Mouse (Mus musculus) G1E (cell line): ENCODE data around the gene Rabif. TPM values are rescaled to one million over a fixed set of nuclear protein-coding genes. Genes with fewer than 3 reads are reported as not detected.
A peak's percentile ranks its signal among the peaks of the same experiment; 100 is the strongest.
"Not testable (repeated sequence)": the region's sequence is repeated elsewhere in the genome, so short reads cannot be mapped to it uniquely, and the experiment has no call there.

Experiments used
- ATAC-seq: 2 replicates; pipeline ENCODE4 v1.8.0; 2016; ENCODE audit warnings: mild to moderate bottlenecking; ENCODE audit not compliant: insufficient number of reproducible peaks, poor library complexity, low FRiP score, severe bottlenecking; ENCODE audit errors: extremely low read depth
- DNase-seq: peaks from one replicate; pipeline ENCODE4 v3.0.0; 2012; ENCODE audit warnings: low spot score
- H3K27me3 ChIP-seq: 2 replicates; pipeline ENCODE4 v1.6.1; 2012; ENCODE audit warnings: mild to moderate bottlenecking, low read length, inconsistent platforms; ENCODE audit not compliant: insufficient read depth
- H3K36me3 ChIP-seq: replicated peaks from 2 replicates; pipeline ENCODE3; 2012; ENCODE audit warnings: mild to moderate bottlenecking, inconsistent platforms
- H3K4me1 ChIP-seq: 2 replicates; pipeline ENCODE4 v1.6.1; 2012; ENCODE audit warnings: low read depth, low read length, inconsistent platforms, mixed read lengths; ENCODE audit not compliant: insufficient read depth
- H3K4me3 ChIP-seq: 2 replicates; pipeline ENCODE4 v1.5.1; 2012; ENCODE audit warnings: low read depth, mild to moderate bottlenecking, inconsistent platforms, low read length, moderate library complexity, mixed read lengths
- H3K9me3 ChIP-seq: replicated peaks from 2 replicates; pipeline ENCODE4 v1.6.1; 2012; ENCODE audit warnings: inconsistent platforms
- CTCF ChIP-seq: IDR thresholded peaks from 2 replicates; pipeline ENCODE4 v1.5.1; 2012; ENCODE audit warnings: low read depth, low read length, inconsistent platforms, mixed read lengths
- GATA1 ChIP-seq: IDR thresholded peaks from 2 replicates; pipeline ENCODE4 v1.6.1; 2012; ENCODE audit warnings: borderline replicate concordance, low read length, inconsistent platforms, mixed read lengths
- GATA2 ChIP-seq: IDR thresholded peaks from 2 replicates; pipeline ENCODE4 v1.6.1; 2012; ENCODE audit warnings: low read depth, low read length, inconsistent platforms, borderline replicate concordance
- POLR2AphosphoS5 ChIP-seq: IDR thresholded peaks from 2 replicates; pipeline ENCODE4 v1.6.1; 2012; ENCODE audit warnings: low read depth, low read length, inconsistent platforms; ENCODE audit not compliant: insufficient replicate concordance
- TAL1 ChIP-seq: conservative IDR thresholded peaks from 2 replicates; pipeline ENCODE4 v1.6.1; 2012; ENCODE audit warnings: low read depth, low read length, inconsistent platforms, mixed read lengths
- polyA plus RNA-seq: library from polyadenylated mRNA; stranded (reverse); fragments of >175 nt; gene quantifications from 2 replicates; pipeline ENCODE4 v1.2.3, GENCODE M21; 2012
- total RNA-seq, 2 experiments: library from RNA; stranded (forward) in 1 of 2; stranded (reverse) in 1 of 2; fragments of 200-1000 nt in 1 of 2; fragments of >200 nt in 1 of 2; fragmentation: Nextera tagmentation in 1 of 2; gene quantifications; 2 replicates each; pipeline ENCODE4 v1.2.3; 2014 to 2017

The Rabif gene
- total RNA-seq (2014; fragmentation: Nextera tagmentation) (24.7 and 27.9 TPM in 2 replicates), total RNA-seq (2017) (32.2 and 33.5 TPM in 2 replicates), polyA plus RNA-seq (9.2 and 12.8 TPM in 2 replicates)

DNA sequence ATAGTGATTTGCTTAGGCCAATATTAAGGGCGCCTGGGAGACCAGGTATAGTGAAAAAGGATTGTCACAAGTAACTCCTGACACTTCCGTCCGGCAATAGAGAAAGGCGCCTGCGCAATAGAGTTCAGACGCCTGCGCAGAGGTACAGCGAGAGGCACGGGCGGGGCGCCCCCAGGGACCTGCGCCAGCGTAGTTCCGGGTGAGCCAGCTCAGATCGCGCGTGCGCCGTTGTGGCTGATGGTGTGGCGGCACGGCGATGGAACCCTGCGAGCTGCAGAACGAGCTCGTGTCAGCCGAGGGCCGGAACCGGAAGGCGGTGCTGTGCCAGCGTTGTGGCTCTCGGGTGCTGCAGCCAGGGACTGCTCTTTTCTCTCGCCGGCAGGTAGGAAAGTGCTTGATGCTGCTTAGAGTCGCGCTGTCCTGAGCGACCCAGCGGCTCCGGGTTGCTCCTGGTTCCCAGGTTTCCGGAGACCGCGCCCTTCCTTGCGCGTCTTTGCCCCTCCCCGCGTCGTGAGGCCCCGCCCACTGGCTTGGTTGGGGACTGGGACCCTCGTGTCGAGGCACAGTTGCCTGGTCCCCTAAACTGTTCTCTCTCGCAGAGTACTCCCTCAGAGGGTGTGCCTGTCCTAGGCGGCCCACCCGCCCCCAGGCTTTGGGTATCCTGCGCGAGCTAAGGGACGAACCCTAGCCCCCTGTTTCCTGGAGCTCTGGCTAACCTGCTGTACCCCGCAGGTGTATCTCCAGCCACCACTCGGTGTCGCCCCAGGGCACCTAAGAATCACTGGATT is at the start of gene Rabif:
Gene Rabif (plus strand): TSS at position 221 of the 788 bp plus-strand sequence.
- DNase-seq: peak; percentile 97
- Histone ChIP-seq H3K4me1 (peaks cover 37% of the 10 kb centered on the region), H3K36me3 (peaks cover 61% of the 10 kb centered on the region), H3K9me3 (peaks cover 3% of the 10 kb centered on the region; the same call in 1 of the 2 replicates), H3K4me3 (peak within 1 kb of the TSS; percentile 81), H3K27me3 (no peaks in the 10 kb centered on the region)
- TF ChIP-seq GATA2 (no peak), CTCF (0 out of 2 replicates have a peak, but pooled peaks have one; percentile 4), POLR2AphosphoS5 (no peak; the same call in 1 of the 2 replicates), TAL1 (no peak), GATA1 (no peak)
- ATAC-seq: peak; percentile 91

DNA sequence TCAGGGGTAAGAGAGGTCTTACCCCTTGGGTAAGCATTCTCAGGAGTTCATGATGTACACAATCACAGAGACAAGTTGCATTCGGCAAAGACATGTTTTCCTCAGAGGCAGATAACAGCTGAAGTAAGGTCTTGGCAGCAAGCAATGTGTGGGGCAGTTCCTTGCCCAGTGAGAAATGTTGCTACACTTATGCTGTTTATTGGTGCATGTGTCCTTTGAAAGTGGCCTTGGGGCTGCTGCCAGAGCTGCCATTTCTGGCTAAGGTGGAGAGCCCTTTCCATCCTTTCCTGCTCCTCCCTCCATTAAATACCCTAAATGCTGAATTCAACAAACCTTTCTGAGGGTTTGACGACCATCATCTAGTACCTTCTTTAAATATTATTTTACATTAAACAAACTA is 49.0 kb upstream of the Rabif start:
- Histone ChIP-seq H3K4me3 (no peak overlapping the region), H3K9me3 (peaks cover 2% of the 10 kb centered on the region), H3K36me3 (peaks cover 20% of the 10 kb centered on the region), H3K27me3 (no peaks in the 10 kb centered on the region), H3K4me1 (peaks cover 16% of the 10 kb centered on the region)
- no peak for ATAC-seq
- no peak for TF ChIP-seq GATA1
- no peak for TF ChIP-seq GATA2
- TF ChIP-seq CTCF: no peak; the same call in 1 of the 2 replicates
- TF ChIP-seq TAL1: no peak
- no peak for TF ChIP-seq POLR2AphosphoS5
- DNase-seq: no peak

DNA sequence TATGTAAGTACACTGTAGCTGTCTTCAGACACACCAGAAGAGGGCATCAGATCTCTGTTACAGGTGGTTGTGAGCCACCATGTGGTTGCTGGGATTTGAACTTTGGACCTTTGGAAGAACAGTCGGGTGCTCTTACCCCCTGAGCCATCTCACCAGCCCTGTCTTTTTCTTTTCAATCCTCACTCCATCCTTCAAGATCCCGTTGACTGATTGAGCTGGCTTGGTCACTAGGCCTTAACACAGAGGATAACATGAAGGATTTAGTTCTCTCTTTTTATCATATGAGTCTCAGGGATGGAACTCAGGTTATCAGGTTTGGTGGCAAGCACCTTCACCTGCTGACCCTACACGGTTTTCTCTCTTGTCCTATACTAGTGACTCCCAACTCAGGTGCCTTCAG is 45.9 kb upstream of the Rabif start:
- H3K27me3 ChIP-seq, DNase-seq, H3K9me3 ChIP-seq, ATAC-seq, H3K4me3 ChIP-seq: not testable (repeated sequence)
- H3K4me1 ChIP-seq: peaks cover 11% of the 10 kb centered on the region; the same call in 1 of the 2 replicates
- H3K36me3 ChIP-seq: peaks cover 19% of the 10 kb centered on the region

DNA sequence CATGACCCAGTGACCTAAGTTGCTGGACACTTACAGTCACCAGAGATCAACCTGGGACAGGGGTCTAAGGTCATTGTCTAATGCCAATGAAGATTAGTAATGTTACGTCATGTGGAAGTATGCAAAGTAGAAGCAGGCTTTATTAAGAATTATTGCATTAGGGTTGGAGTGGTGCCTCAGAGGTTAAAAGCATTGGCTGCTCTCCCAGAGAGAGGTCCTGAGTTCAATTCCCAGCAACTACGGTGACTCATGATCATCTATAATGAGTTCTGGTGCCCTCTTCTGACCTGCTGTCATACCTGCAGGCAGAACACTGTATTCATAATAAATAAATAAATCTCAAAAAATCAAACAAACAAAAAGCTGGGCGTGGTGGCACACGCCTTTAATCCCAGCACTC is 44.2 kb upstream of the Rabif start:
- Histone ChIP-seq H3K4me3 (no peak overlapping the region), H3K9me3 (no peaks in the 10 kb centered on the region), H3K27me3 (no peaks in the 10 kb centered on the region), H3K36me3 (peaks cover 19% of the 10 kb centered on the region), H3K4me1 (peaks cover 19% of the 10 kb centered on the region)
- no peak for ATAC-seq
- no peak for DNase-seq
- TF ChIP-seq GATA2 (no peak), CTCF (no peak), TAL1 (no peak), GATA1 (no peak), POLR2AphosphoS5 (no peak)

DNA sequence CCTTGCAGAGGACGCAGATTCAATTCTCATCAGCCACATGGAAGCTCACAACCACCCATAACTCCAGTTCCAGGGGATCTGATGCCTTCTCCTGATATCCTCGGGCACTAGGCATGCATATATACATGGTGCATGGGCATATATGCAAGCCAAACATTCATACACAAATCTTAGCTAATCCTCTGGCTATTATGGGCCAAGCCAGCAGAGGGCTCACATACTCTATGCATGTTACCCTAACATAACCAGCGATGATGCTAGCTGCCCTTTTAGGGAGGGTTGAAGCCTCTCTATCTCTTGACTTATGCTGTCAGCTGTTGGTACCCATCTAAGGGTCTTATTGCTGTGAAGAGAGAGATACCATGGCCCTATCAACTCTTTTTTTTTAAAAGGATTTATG is 43.5 kb upstream of the Rabif start:
- Histone ChIP-seq H3K27me3 (no peaks in the 10 kb centered on the region), H3K36me3 (peaks cover 16% of the 10 kb centered on the region), H3K4me3 (no peak overlapping the region), H3K9me3 (no peaks in the 10 kb centered on the region), H3K4me1 (peaks cover 18% of the 10 kb centered on the region)
- ATAC-seq (peak; percentile 29; the same call in 1 of the 2 replicates), DNase-seq (no peak)
- TF ChIP-seq CTCF: peak; percentile 47; the same call in 1 of the 2 replicates
- no peak for TF ChIP-seq GATA1
- TF ChIP-seq TAL1: no peak
- TF ChIP-seq POLR2AphosphoS5: no peak
- no peak for TF ChIP-seq GATA2

DNA sequence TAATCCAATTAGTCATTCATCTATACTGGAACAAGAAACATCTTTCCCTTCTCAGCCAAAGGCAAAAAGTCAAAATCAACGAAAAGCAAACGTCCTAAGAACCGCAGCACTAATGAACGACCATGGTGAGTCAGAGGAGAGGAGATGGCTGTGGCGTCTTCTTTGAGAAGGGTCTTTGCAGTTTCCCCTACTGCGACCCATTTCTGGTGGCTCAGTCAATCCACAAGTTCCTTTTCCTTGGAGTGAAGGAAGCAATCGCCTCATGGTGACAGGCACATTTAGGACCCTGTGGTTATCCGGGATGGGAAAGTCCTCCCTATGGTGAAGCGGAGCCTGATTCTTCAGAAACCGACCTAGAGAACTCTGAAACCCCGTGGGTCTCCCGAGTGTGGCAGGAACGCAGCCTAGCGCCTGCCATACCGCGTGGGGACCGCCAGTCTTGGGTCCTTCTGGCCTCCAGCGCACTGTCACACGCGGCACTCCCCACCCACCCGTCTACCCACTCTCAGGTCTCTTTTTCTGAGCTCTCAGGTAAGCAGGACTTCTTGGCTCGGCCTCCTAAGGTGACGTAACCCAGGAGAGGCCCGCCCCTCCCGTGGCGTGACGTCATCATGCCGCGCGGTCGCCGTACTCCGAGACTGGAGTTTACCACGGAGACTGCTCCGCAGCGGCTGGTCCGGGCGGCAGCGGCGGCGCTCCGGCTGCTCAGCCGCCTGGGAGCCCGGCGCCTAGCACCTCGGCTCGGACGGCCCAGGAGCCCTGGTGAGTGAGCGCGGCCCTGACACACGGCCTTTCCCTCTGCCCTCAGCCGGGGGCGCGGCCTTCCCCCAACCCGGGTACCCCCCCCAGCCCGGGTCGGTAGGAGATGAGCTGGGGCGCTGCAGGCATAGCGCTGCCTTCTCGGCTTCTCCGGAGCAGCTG is 39.3 kb upstream of the Rabif start, which contains the start of gene Klhl12:
Gene Klhl12 (plus strand): TSS at position 628 of the 921 bp plus-strand sequence.
- DNase-seq (peak; percentile 95), ATAC-seq (peak; percentile 80)
- H3K36me3 ChIP-seq: peaks cover 27% of the 10 kb centered on the region
- no peak for TF ChIP-seq GATA2
- TF ChIP-seq CTCF: no peak
- TF ChIP-seq GATA1: no peak
- no peak for TF ChIP-seq TAL1
- no peak for TF ChIP-seq POLR2AphosphoS5
- peak within 1 kb of the TSS; percentile 83 for H3K4me3 ChIP-seq
- H3K9me3 ChIP-seq: no peaks in the 10 kb centered on the region
- no peaks in the 10 kb centered on the region for H3K27me3 ChIP-seq
- peaks cover 46% of the 10 kb centered on the region for H3K4me1 ChIP-seq
